11 mouse cellular contexts compared by ENCODE assay signal in the genomic region with DNA sequence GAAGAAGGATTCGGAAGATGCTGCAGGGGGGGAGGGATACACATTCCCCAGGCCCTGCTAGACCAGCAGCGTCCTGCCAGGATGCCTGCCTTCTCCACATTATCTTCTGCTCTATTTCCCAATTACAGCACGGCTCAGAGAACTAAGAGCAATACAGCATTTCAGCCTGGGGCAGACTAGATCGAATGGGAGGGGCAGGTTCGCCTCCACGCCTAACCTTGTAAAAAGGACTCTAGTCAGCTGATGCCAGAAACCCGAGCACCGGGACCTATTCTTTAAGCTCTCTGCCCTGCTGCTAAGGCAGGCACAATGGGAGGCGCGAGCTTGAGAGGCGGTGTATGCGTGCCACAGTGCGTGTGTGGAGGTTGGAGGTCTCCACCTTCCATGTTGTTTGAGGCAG.
DNase-seq lines count a peak whose midpoint lies in the region; ATAC-seq lines count a peak whose summit lies in the region.
"Had no signal": no experiment of that assay in that cellular context is flagged by ENCODE, and none has a peak within 500 bp of the region (broad histone marks: within the 10 kb centered on the region; RNA-seq: fewer than 3 reads in every experiment).

No protein-coding gene starts in this region.

- WGBS in embryonic facial prominence, embryonic 10.5 days, result 41% methylated on average over 13 of the region's 13 CpGs
- WGBS in hindbrain, embryonic 16.5 days, result 18% methylated on average over 13 of the region's 13 CpGs

- H3K4me1 ChIP-seq in embryonic facial prominence, embryonic 10.5 days, result peaks cover 26% of the 10 kb centered on the region
- H3K4me1 ChIP-seq in hindbrain, embryonic 16.5 days (ENCODE audit: control insufficient read depth, insufficient read depth, low read depth, low read length), result peaks cover 18% of the 10 kb centered on the region
- H3K4me1 ChIP-seq: liver, embryonic 15.5 days had no signal

- peak; percentile 63 to 72 for DNase-seq in right cerebral cortex, postnatal 10 days (ENCODE audit: low spot score in 2 of 2)
- no peak for DNase-seq in right cerebral cortex, postnatal 25 days
- DNase-seq in embryonic facial prominence, embryonic 10.5 days (ENCODE audit: low spot score), result peak; percentile 43
- no peak for DNase-seq in c-Kit-positive CD71-positive TER-119-positive erythroid progenitor cells, embryonic 14.5 days (ENCODE audit: low spot score)
- DNase-seq in ovary, postnatal 14 days (ENCODE audit: low spot score), result no peak
- no peak for DNase-seq in lung, adult 18-20 months
- DNase-seq in adrenal gland, postnatal 25 days, result no peak
- DNase-seq: heart, postnatal 36 days had no signal

- no peak overlapping the region for H3K4me2 ChIP-seq in hindbrain, embryonic 16.5 days (ENCODE audit: low read length)
- H3K4me2 ChIP-seq: liver, embryonic 15.5 days had no signal

- H3K9ac ChIP-seq in hindbrain, embryonic 16.5 days (ENCODE audit: low read depth, low read length), result no peak overlapping the region
- H3K9ac ChIP-seq: liver, embryonic 15.5 days had no signal

- peak; percentile 68 for ATAC-seq in hindbrain, embryonic 16.5 days

- H3K36me3 ChIP-seq in embryonic facial prominence, embryonic 10.5 days (replicated peaks), result no peaks in the 10 kb centered on the region
- no peaks in the 10 kb centered on the region for H3K36me3 ChIP-seq in hindbrain, embryonic 16.5 days (ENCODE audit: control insufficient read depth, insufficient read depth, low read length)
- H3K36me3 ChIP-seq: liver, embryonic 15.5 days had no signal

- H3K27ac ChIP-seq in embryonic facial prominence, embryonic 10.5 days (replicated peaks), result peak overlapping the region; percentile 19; the same call in 1 of the 2 replicates
- peak overlapping the region; percentile 55 for H3K27ac ChIP-seq in hindbrain, embryonic 16.5 days (ENCODE audit: low read depth, low read length)
- H3K27ac ChIP-seq: liver, embryonic 15.5 days; stomach, postnatal 0 days had no signal

- H3K9me3 ChIP-seq in embryonic facial prominence, embryonic 10.5 days, result no peaks in the 10 kb centered on the region
- no peaks in the 10 kb centered on the region for H3K9me3 ChIP-seq in hindbrain, embryonic 16.5 days (ENCODE audit: control insufficient read depth, low read length)
- H3K9me3 ChIP-seq: liver, embryonic 15.5 days had no signal

- no peaks in the 10 kb centered on the region for H3K27me3 ChIP-seq in embryonic facial prominence, embryonic 10.5 days (replicated peaks; ENCODE audit: low read depth, poor library complexity, severe bottlenecking)
- H3K27me3 ChIP-seq in hindbrain, embryonic 16.5 days (replicated peaks; ENCODE audit: control insufficient read depth, insufficient read depth, low read length), result no peaks in the 10 kb centered on the region
- H3K27me3 ChIP-seq: liver, embryonic 15.5 days had no signal

- H3K4me3 ChIP-seq in embryonic facial prominence, embryonic 10.5 days, result no peak overlapping the region
- no peak overlapping the region for H3K4me3 ChIP-seq in hindbrain, embryonic 16.5 days (ENCODE audit: low read length)
- H3K4me3 ChIP-seq: liver, embryonic 15.5 days had no signal

Comparison
In these comparisons a context has a peak if more than half of its experiments do, and no peak if none do; other contexts are left out.
1. DNase-seq: peak in right cerebral cortex, postnatal 10 days (2 of 2) and embryonic facial prominence, embryonic 10.5 days (single experiment); none in right cerebral cortex, postnatal 25 days (single experiment), c-Kit-positive CD71-positive TER-119-positive erythroid progenitor cells, embryonic 14.5 days (single experiment), ovary, postnatal 14 days (single experiment), lung, adult 18-20 months (0 of 2) and adrenal gland, postnatal 25 days (single experiment).